Mouse (Mus musculus) heart, embryonic 12.5 days (tissue): ENCODE results near the gene Dysf. TPM values are rescaled to one million over a fixed set of nuclear protein-coding genes. Genes with fewer than 3 reads are reported as not detected.

Experiments used
- ATAC-seq: fragments of 200-750 bp; cut with Nextera tagmentation; 2 replicates; pipeline ENCODE4 v1.8.0; 2017; ENCODE audit warnings: moderate TSS enrichment, moderate library complexity; ENCODE audit not compliant: insufficient number of reproducible peaks, low FRiP score
- H3K27ac ChIP-seq: fragments of 300-500 bp; sonication (generic); 2 replicates; pipeline ENCODE4 v1.5.1; 2016; ENCODE audit warnings: mild to moderate bottlenecking, moderate library complexity; ENCODE audit not compliant: poor library complexity, severe bottlenecking
- H3K27me3 ChIP-seq: fragments of 300-500 bp; sonication (generic); replicated peaks from 2 replicates; pipeline ENCODE4 v1.6.1; 2016; ENCODE audit warnings: mild to moderate bottlenecking, moderate library complexity
- H3K36me3 ChIP-seq: fragments of 300-500 bp; sonication (generic); 2 replicates; pipeline ENCODE4 v1.6.1; 2016; ENCODE audit warnings: mild to moderate bottlenecking, moderate library complexity
- H3K4me1 ChIP-seq: fragments of 300-500 bp; sonication (generic); replicated peaks from 2 replicates; pipeline ENCODE4 v1.6.1; 2016; ENCODE audit warnings: mild to moderate bottlenecking
- H3K4me2 ChIP-seq: fragments of 300-500 bp; sonication (generic); 2 replicates; pipeline ENCODE4 v1.6.1; 2016; ENCODE audit warnings: mild to moderate bottlenecking, moderate library complexity
- H3K4me3 ChIP-seq: fragments of 300-500 bp; sonication (generic); 2 replicates; pipeline ENCODE4 v1.5.1; 2016; ENCODE audit warnings: mild to moderate bottlenecking
- H3K9ac ChIP-seq: fragments of 300-500 bp; sonication (generic); 2 replicates; pipeline ENCODE4 v1.6.1; 2016; ENCODE audit warnings: mild to moderate bottlenecking, moderate library complexity
- H3K9me3 ChIP-seq: fragments of 300-500 bp; sonication (generic); replicated peaks from 2 replicates; pipeline ENCODE4 v1.6.1; 2016; ENCODE audit warnings: mild to moderate bottlenecking, moderate library complexity
- WGBS: fragments of 180-500 bp; shearing (Covaris S2); methylation state at CpG from one replicate; pipeline ENCODE4 v1.1.7; 2016; 5-methylcytosine and 5-hydroxymethylcytosine counted together
- polyA plus RNA-seq: library from polyadenylated mRNA; unstranded; fragments of >200 nt; fragmentation: Nextera tagmentation; extraction: Ambion mirVana; gene quantifications from 2 replicates; pipeline ENCODE4 v1.2.1, GENCODE M21; 2016

The Dysf gene
- polyA plus RNA-seq, 1 experiment from 2014 or later: 17.6 TPM

DNA sequence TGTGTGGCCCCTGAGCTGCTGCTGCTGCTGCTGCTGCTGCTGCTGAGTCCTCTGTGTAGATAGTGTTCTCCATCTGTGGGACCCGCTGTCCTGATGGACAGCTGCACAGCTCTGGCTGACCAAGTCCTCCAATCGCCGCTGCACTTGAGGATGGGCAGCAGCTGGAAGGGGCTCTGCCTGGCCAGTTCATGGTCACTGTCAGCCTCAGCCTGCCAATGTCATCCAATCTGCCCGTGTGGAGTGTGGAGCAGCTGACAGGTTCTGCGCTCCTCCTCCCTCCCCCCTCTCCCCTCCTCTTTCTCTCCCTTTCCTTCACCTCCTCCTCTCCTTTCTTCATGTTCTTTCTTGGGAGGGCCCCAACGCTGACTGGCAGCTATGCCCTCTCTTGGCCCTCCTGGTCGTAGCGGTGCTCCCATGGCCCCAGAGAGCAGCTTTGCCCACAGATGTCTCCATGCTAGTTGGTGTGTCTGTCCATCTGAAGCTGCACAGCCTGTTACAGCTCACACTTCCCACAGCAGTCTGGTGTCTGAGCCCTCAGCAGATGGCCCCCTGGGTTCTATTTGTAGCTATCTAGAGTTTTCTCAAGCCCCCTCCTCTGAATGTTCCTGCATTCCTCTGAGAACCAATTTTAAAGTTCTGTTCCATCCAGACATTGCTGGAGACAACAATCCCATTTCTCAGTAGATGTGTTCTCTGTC lies 223.8 kb downstream of the Dysf start:
- no peaks in the 10 kb centered on the region for H3K36me3 ChIP-seq
- H3K4me1 ChIP-seq: peaks cover 56% of the 10 kb centered on the region
- no peak overlapping the region for H3K4me2 ChIP-seq
- H3K9ac ChIP-seq: 0 out of 2 replicates have a peak overlapping the region, but pooled peaks have one; percentile 20
- peaks cover 10% of the 10 kb centered on the region; the same call in 1 of the 2 replicates for H3K27me3 ChIP-seq
- H3K9me3 ChIP-seq: no peaks in the 10 kb centered on the region
- WGBS: 37% methylated on average over 8 of the region's 8 CpGs
- no peak overlapping the region for H3K27ac ChIP-seq
- H3K4me3 ChIP-seq: no peak overlapping the region
- no peak for ATAC-seq

GRCm38 (mm10) chr6:84233783-84234182 lies 225.4 kb downstream of the Dysf start:
- no peak for ATAC-seq
- H3K9me3 ChIP-seq: no peaks in the 10 kb centered on the region
- H3K9ac ChIP-seq: no peak overlapping the region
- peaks cover 42% of the 10 kb centered on the region for H3K4me1 ChIP-seq
- no peak overlapping the region for H3K4me3 ChIP-seq
- no peak overlapping the region for H3K27ac ChIP-seq
- H3K27me3 ChIP-seq: peaks cover 5% of the 10 kb centered on the region; the same call in 1 of the 2 replicates
- no peaks in the 10 kb centered on the region for H3K36me3 ChIP-seq
- WGBS: 47% methylated on average over 6 of the region's 6 CpGs
- no peak overlapping the region for H3K4me2 ChIP-seq

DNA sequence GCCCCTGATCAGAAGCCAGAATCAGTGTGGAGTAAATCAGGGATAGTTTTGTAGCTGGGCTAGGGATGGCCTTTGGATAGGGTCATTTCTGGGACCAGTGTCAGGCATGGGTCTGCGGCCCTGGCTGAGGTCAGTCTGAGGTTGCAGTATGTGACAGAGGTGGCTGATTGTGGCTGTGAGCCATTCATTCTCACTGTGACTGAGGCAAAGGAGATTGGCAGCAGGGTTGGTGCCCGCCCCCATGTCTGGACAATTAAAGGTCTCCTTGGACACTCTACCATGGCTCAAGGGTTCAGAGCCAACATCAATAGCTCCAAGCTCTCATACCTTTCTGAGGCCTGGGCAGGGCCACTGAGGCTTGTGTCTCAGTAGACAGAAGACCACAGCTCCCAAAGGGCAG lies 227.0 kb downstream of the Dysf start:
- Histone ChIP-seq H3K4me2 (no peak overlapping the region), H3K9ac (no peak overlapping the region), H3K4me3 (no peak overlapping the region), H3K9me3 (no peaks in the 10 kb centered on the region), H3K4me1 (peaks cover 29% of the 10 kb centered on the region), H3K36me3 (no peaks in the 10 kb centered on the region), H3K27me3 (no peaks in the 10 kb centered on the region), H3K27ac (no peak overlapping the region)
- ATAC-seq: no peak
- 83% methylated on average over 2 of the region's 2 CpGs for WGBS

- 53% methylated on average over 3 of the region's 3 CpGs for WGBS
- no peaks in the 10 kb centered on the region for H3K27me3 ChIP-seq
- peaks cover 13% of the 10 kb centered on the region; the same call in 1 of the 2 replicates for H3K4me1 ChIP-seq
- H3K27ac ChIP-seq: no peak overlapping the region
- H3K9ac ChIP-seq: no peak overlapping the region
- no peaks in the 10 kb centered on the region for H3K36me3 ChIP-seq
- no peak for ATAC-seq
- H3K9me3 ChIP-seq: no peaks in the 10 kb centered on the region; the same call in 1 of the 2 replicates
- no peak overlapping the region for H3K4me2 ChIP-seq
- no peak overlapping the region for H3K4me3 ChIP-seq
These were observed 235.0 kb downstream of the Dysf start for GRCm38 (mm10) chr6:84243385-84243784.

DNA sequence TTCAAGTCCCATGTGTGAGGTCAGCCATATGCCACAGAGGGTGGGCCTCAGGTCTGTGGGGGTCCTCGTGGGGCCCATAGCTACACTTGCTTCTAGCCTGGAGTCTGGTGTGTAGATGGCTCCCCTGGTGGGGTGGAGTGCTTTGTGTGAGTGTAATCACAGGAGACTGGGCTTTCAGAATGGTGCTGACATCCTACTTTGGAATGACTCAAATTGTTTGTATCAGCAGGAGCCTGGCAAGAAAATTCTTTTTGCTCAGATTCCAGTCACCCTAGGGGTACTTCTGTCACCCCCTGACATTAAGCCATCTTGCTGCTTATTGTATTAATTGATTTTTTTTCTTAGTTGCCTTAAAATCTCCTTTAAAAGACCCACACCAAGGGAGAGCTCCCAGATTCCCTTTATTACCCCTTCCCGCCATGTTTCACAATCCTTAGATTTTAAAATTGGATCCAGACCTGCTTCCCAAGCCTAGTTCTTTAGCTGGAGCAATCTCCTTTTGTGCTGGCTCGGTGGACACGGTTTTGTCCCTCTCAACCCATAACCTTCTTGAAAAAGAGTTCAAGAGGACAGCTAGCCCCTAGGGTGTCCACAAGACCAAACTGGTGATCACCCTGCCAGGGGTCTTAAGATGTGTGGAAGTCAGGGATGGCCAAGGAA lies 237.8 kb downstream of the Dysf start:
- H3K27me3 ChIP-seq: no peaks in the 10 kb centered on the region
- H3K9me3 ChIP-seq: peaks cover under 1% of the 10 kb centered on the region
- no peak for ATAC-seq
- H3K9ac ChIP-seq: no peak overlapping the region
- no peak overlapping the region for H3K4me3 ChIP-seq
- H3K36me3 ChIP-seq: no peaks in the 10 kb centered on the region
- no peak overlapping the region for H3K4me2 ChIP-seq
- no peak overlapping the region for H3K27ac ChIP-seq
- H3K4me1 ChIP-seq: peaks cover 13% of the 10 kb centered on the region; the same call in 1 of the 2 replicates
- WGBS: 73% methylated on average over 4 of the region's 4 CpGs

DNA sequence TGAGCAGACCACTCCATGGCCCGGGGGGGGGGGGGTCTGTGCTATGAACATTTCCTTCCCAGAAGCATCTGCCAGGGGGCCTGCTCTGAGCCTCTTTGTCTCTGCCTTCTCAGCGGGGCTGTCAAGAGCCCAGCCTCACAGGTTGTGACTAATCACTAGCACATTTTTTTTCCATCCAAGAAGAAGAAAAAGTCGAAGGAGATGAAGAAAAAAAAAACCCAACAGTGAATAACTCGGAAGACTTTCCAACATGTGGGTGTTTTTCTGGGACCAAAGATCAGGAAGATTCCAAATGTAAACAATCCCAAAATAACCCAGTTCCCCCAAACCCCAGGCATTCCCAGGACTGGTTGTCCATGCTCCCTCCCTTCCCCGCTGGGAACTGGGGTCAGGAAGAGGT lies 238.6 kb downstream of the Dysf start:
- no peak overlapping the region for H3K9ac ChIP-seq
- H3K27me3 ChIP-seq: no peaks in the 10 kb centered on the region
- ATAC-seq: no peak
- H3K27ac ChIP-seq: no peak overlapping the region
- peaks cover 13% of the 10 kb centered on the region; the same call in 1 of the 2 replicates for H3K4me1 ChIP-seq
- H3K36me3 ChIP-seq: no peaks in the 10 kb centered on the region
- no peak overlapping the region for H3K4me3 ChIP-seq
- H3K9me3 ChIP-seq: peaks cover 3% of the 10 kb centered on the region
- H3K4me2 ChIP-seq: no peak overlapping the region
- WGBS: 31% methylated on average over 5 of the region's 5 CpGs

Other genes with a start within 250 kb of the Dysf start
- gene Ankrd53, start 245.9 kb upstream of the Dysf start, polyA plus RNA-seq: not detected in 2 replicates
- gene Tex261, start 232.8 kb upstream of the Dysf start, polyA plus RNA-seq: 67.7 and 76.3 TPM in 2 replicates
- gene Nagk, start 213.6 kb upstream of the Dysf start, polyA plus RNA-seq: 51.6 and 54.1 TPM in 2 replicates
- 12.2 and 13.6 TPM in 2 replicates for gene Paip2b, start 176.8 kb upstream of the Dysf start, polyA plus RNA-seq
- gene Zfp638, start 141.5 kb upstream of the Dysf start, polyA plus RNA-seq: 53.2 and 56.0 TPM in 2 replicates